Mouse (Mus musculus) bone marrow macrophage, adult 2 months (primary cell): ENCODE measurements at regions not wholly inside any gene's neighbourhood (a gene's known extent, or its start where the extent isn't known, plus 50 kb on each side); places are given as distances from the start of the nearest gene placed in this dataset.

ENCODE experiments used
- CTCF ChIP-seq: IDR thresholded peaks from 2 replicates; pipeline ENCODE4 v1.5.1; 2012; ENCODE audit warnings: low read depth, mild to moderate bottlenecking, low read length, moderate library complexity
- POLR2A ChIP-seq: IDR thresholded peaks from 2 replicates; pipeline ENCODE4 v1.6.1; 2012; ENCODE audit warnings: mild to moderate bottlenecking, low read depth, low read length, borderline replicate concordance

- TF ChIP-seq CTCF (no peak), POLR2A (no peak)
These were observed 197.4 kb downstream of the Smoc2 start for GRCm38 (mm10) chr17:14476707-14477106.
